Comparison of ENCODE assay signal across 8 mouse cellular contexts in genomic region chr6:6578304-6579149, GRCm38 (mm10). TPM values are rescaled to one million over a fixed set of nuclear protein-coding genes. Genes with fewer than 3 reads are reported as not detected.
A peak's percentile ranks its signal among the peaks of the same experiment; 100 is the strongest.
DNase-seq lines count a peak whose midpoint lies in the region; ATAC-seq and TF ChIP-seq lines count a peak whose summit lies in the region.

TSS of gene Sem1 (minus strand) at chr6:6578663.

- H3K79me3 ChIP-seq in C2C12 (ENCODE audit: low read depth), result peaks cover 47% of the 10 kb centered on the region

- H3ac ChIP-seq in C2C12 (ENCODE audit: control insufficient read depth, insufficient read length, low read depth) (peak within 1 kb of the TSS; percentile 99), myocyte (ENCODE audit: control insufficient read depth, insufficient read length) (peak within 1 kb of the TSS; percentile 99)

- no peaks in the 10 kb centered on the region for H3K27me3 ChIP-seq in C2C12 (ENCODE audit: control insufficient read depth, insufficient read depth, insufficient read length)
- no peaks in the 10 kb centered on the region for H3K27me3 ChIP-seq in erythroblast, embryonic 14.5 days (ENCODE audit: control insufficient read depth)
- no peaks in the 10 kb centered on the region for H3K27me3 ChIP-seq in heart, embryonic 11.5 days (ENCODE audit: control insufficient read depth, insufficient read depth, low read length)
- no peaks in the 10 kb centered on the region for H3K27me3 ChIP-seq in kidney, embryonic 16.5 days (ENCODE audit: insufficient read depth, low read length)
- no peaks in the 10 kb centered on the region for H3K27me3 ChIP-seq in liver, adult 2 months (ENCODE audit: control insufficient read depth, insufficient read depth, low read length)
- no peaks in the 10 kb centered on the region for H3K27me3 ChIP-seq in myocyte (ENCODE audit: control insufficient read depth, insufficient read depth, insufficient read length)
- H3K27me3 ChIP-seq in splenic B cell, adult 2 months (ENCODE audit: control insufficient read depth, insufficient read depth, low read length, poor library complexity, severe bottlenecking), result no peaks in the 10 kb centered on the region

- H3K79me2 ChIP-seq in C2C12 (ENCODE audit: control insufficient read depth, insufficient read depth) (peaks cover 49% of the 10 kb centered on the region), myocyte (ENCODE audit: control insufficient read depth, insufficient read depth) (peaks cover 46% of the 10 kb centered on the region)
- peaks cover 12% of the 10 kb centered on the region; the same call in 1 of the 2 replicates for H3K79me2 ChIP-seq in liver, adult 2 months (ENCODE audit: control insufficient read depth, insufficient read depth, low read length)

- H3K9me3 ChIP-seq in erythroblast, embryonic 14.5 days (ENCODE audit: control insufficient read depth, low read length), result no peaks in the 10 kb centered on the region
- H3K9me3 ChIP-seq in heart, embryonic 11.5 days (replicated peaks; ENCODE audit: control insufficient read depth, low read length), result no peaks in the 10 kb centered on the region
- H3K9me3 ChIP-seq in kidney, embryonic 16.5 days (ENCODE audit: low read length), result no peaks in the 10 kb centered on the region

- H3K4me3 ChIP-seq in C2C12 (ENCODE audit: insufficient read depth, poor library complexity, severe bottlenecking) (peak within 1 kb of the TSS; percentile 89), myocyte (peak within 1 kb of the TSS; percentile 79)
- peak within 1 kb of the TSS; percentile 86 for H3K4me3 ChIP-seq in erythroblast, embryonic 14.5 days (replicated peaks)
- H3K4me3 ChIP-seq in heart, embryonic 11.5 days (ENCODE audit: low read depth, low read length), result peak within 1 kb of the TSS; percentile 93
- peak within 1 kb of the TSS; percentile 97 for H3K4me3 ChIP-seq in kidney, embryonic 16.5 days (ENCODE audit: low read length)
- H3K4me3 ChIP-seq in liver, adult 2 months (ENCODE audit: insufficient read depth, low read depth, low read length), result peak within 1 kb of the TSS; percentile 75

- TF ChIP-seq CTCF in C2C12 (IDR thresholded peaks at IDR 0.05; ENCODE audit: control insufficient read depth, insufficient read depth, insufficient read length), result no peak
- TF ChIP-seq CTCF in brain, embryonic 14.5 days (IDR thresholded peaks at IDR 0.05; ENCODE audit: borderline replicate concordance, extremely low read depth, insufficient read depth, insufficient read length), result no peak
- TF ChIP-seq CTCF in liver, adult 2 months (IDR thresholded peaks at IDR 0.05; ENCODE audit: low read depth, low read length), result no peak

- ATAC-seq in heart, embryonic 11.5 days (replicated peaks; ENCODE audit: insufficient number of reproducible peaks, low FRiP score, low TSS enrichment), result peak; percentile 94
- ATAC-seq in kidney, embryonic 16.5 days (ENCODE audit: low FRiP score, low TSS enrichment), result peak; percentile 98

- WGBS in heart, embryonic 11.5 days (ENCODE audit: insufficient replicate concordance), result 2% methylated on average over 59 of the region's 59 CpGs
- 1% methylated on average over 59 of the region's 59 CpGs for WGBS in kidney, embryonic 16.5 days
- 1% methylated on average over 59 of the region's 59 CpGs for WGBS in liver, adult 2 months

- H3K27ac ChIP-seq in heart, embryonic 11.5 days (ENCODE audit: low read depth, low read length), result peak within 1 kb of the TSS; percentile 85
- peak within 1 kb of the TSS; percentile 91 for H3K27ac ChIP-seq in kidney, embryonic 16.5 days (ENCODE audit: low read length)
- peak within 1 kb of the TSS; percentile 92 for H3K27ac ChIP-seq in liver, adult 2 months (replicated peaks; ENCODE audit: insufficient read depth, low read depth, low read length)

- H3K9ac ChIP-seq in heart, embryonic 11.5 days (ENCODE audit: low read depth, low read length), result peak within 1 kb of the TSS; percentile 96
- H3K9ac ChIP-seq in kidney, embryonic 16.5 days (replicated peaks; ENCODE audit: low read length), result peak within 1 kb of the TSS; percentile 99
- peak within 1 kb of the TSS; percentile 95 for H3K9ac ChIP-seq in liver, adult 2 months (ENCODE audit: low read depth, low read length)

- H3K4me1 ChIP-seq in erythroblast, embryonic 14.5 days (ENCODE audit: control insufficient read depth), result peaks cover 10% of the 10 kb centered on the region
- peaks cover 4% of the 10 kb centered on the region for H3K4me1 ChIP-seq in heart, embryonic 11.5 days (ENCODE audit: control insufficient read depth, insufficient read depth, low read length)
- H3K4me1 ChIP-seq in kidney, embryonic 16.5 days (ENCODE audit: insufficient read depth, low read length), result peaks cover 9% of the 10 kb centered on the region
- peaks cover 10% of the 10 kb centered on the region for H3K4me1 ChIP-seq in liver, adult 2 months (ENCODE audit: control insufficient read depth, insufficient read depth, low read length)

- H3K36me3 ChIP-seq in C2C12 (ENCODE audit: control insufficient read depth, insufficient read depth), result peaks cover 12% of the 10 kb centered on the region
- H3K36me3 ChIP-seq in erythroblast, embryonic 14.5 days (ENCODE audit: control insufficient read depth), result peaks cover 8% of the 10 kb centered on the region
- peaks cover 3% of the 10 kb centered on the region; the same call in 1 of the 2 replicates for H3K36me3 ChIP-seq in heart, embryonic 11.5 days (ENCODE audit: control insufficient read depth, insufficient read depth, low read length)
- H3K36me3 ChIP-seq in kidney, embryonic 16.5 days (ENCODE audit: insufficient read depth, low read length), result 0 out of 2 replicates have a peak, but pooled peaks cover 4% of the 10 kb centered on the region
- H3K36me3 ChIP-seq in liver, adult 2 months (ENCODE audit: control insufficient read depth, insufficient read depth, low read length), result no peaks in the 10 kb centered on the region
- H3K36me3 ChIP-seq in myocyte (ENCODE audit: control insufficient read depth, insufficient read depth), result no peaks in the 10 kb centered on the region
- H3K36me3 ChIP-seq in splenic B cell, adult 2 months (ENCODE audit: control insufficient read depth, insufficient read depth, low read length, poor library complexity, severe bottlenecking), result no peaks in the 10 kb centered on the region

- DNase-seq in brain, embryonic 14.5 days (ENCODE audit: low read depth), result peak; percentile 98
- peak; percentile 90 for DNase-seq in liver, adult 2 months (ENCODE audit: extremely low read depth, low read depth, low spot score)
- DNase-seq in splenic B cell, adult 2 months (ENCODE audit: low read depth, low spot score), result peak; percentile 93

- TF ChIP-seq POLR2A in brain, embryonic 14.5 days (IDR thresholded peaks at IDR 0.05; ENCODE audit: borderline replicate concordance, extremely low read depth, insufficient read depth, insufficient read length, poor library complexity, severe bottlenecking), result peak; percentile 56; the same call in 1 of the 2 replicates
- peak; percentile 57; the same call in 1 of the 2 replicates for TF ChIP-seq POLR2A in liver, adult 2 months (IDR thresholded peaks at IDR 0.05; ENCODE audit: extremely low read depth, insufficient read depth, low read length)
- peak; percentile 55 for TF ChIP-seq POLR2A in myocyte (IDR thresholded peaks at IDR 0.05; ENCODE audit: insufficient read length, low read depth)

- peak within 1 kb of the TSS; percentile 81 for H3K4me2 ChIP-seq in heart, embryonic 11.5 days
- peak within 1 kb of the TSS; percentile 85 for H3K4me2 ChIP-seq in kidney, embryonic 16.5 days (replicated peaks; ENCODE audit: low read depth, low read length)
- peak within 1 kb of the TSS; percentile 81 for H3K4me2 ChIP-seq in myocyte (ENCODE audit: low read depth)

TF ChIP-seq in C2C12, 6 proteins besides CTCF, POLR2A, EP300 and RAD21:
- TF ChIP-seq MAX (IDR thresholded peaks at IDR 0.05), result no peak
- TF ChIP-seq CEBPB (IDR thresholded peaks at IDR 0.05; ENCODE audit: low read depth), result no peak
- no peak for TF ChIP-seq USF1 (IDR thresholded peaks at IDR 0.05; ENCODE audit: low read depth)
- no peak for TF ChIP-seq MYOG (IDR thresholded peaks at IDR 0.05; ENCODE audit: control insufficient read depth, extremely low read depth, insufficient read length)
- TF ChIP-seq FOSL1 (IDR thresholded peaks at IDR 0.05; ENCODE audit: insufficient read depth, low read length, poor library complexity, severe bottlenecking), result no peak
- TF ChIP-seq MYOD1 (IDR thresholded peaks at IDR 0.05; ENCODE audit: control insufficient read depth, insufficient read length, low read depth), result no peak
TF ChIP-seq in C2C12: peak in this region for 0.

TF ChIP-seq in myocyte, 11 proteins besides CTCF, POLR2A, EP300 and RAD21:
- TF ChIP-seq E2F4 (IDR thresholded peaks at IDR 0.05; ENCODE audit: insufficient read depth) (no peak), POLR2AphosphoS2 (IDR thresholded peaks at IDR 0.05; ENCODE audit: insufficient read length, low read depth) (peak; percentile 48)

RNA-seq across cellular contexts. Expression of gene Sem1, which starts in this region (rescaled TPM):
- polyA plus RNA-seq in C2C12 (2012; fragmentation: generic; extraction: Trizol) (125 TPM), myocyte (2012; fragmentation: generic; extraction: Trizol) (112 TPM)
- 72.6 and 91.5 TPM in 2 replicates for polyA plus RNA-seq in brain, embryonic 14.5 days (2012; rRNA removed)
- polyA plus RNA-seq in erythroblast, embryonic 14.5 days (2012), result 6.2 and 7.9 TPM in 2 replicates
- 213 and 221 TPM in 2 replicates for polyA plus RNA-seq in heart, embryonic 11.5 days (2014; fragmentation: Nextera tagmentation; extraction: Ambion mirVana)
- 211 and 217 TPM in 2 replicates for polyA plus RNA-seq in kidney, embryonic 16.5 days (2015; fragmentation: Nextera tagmentation; extraction: Ambion mirVana)
- 45.6 and 49.2 TPM in 2 replicates for total RNA-seq in liver, adult 2 months (2014; rRNA removed)
- 15.2 and 16.9 TPM in 2 replicates for polyA plus RNA-seq in liver, adult 2 months (2012; rRNA removed)

Comparison
In these comparisons a context has a peak if more than half of its experiments do, and no peak if none do; other contexts are left out.
1. Peak in every context shown above with its lines: DNase-seq, ATAC-seq, H3K4me3 ChIP-seq and H3K27ac ChIP-seq.